Mouse (Mus musculus) forelimb bud, embryonic 11.5 days (tissue): Measurements from ENCODE around the gene Zfp69.
A peak's percentile ranks its signal among the peaks of the same experiment; 100 is the strongest.

Source experiments
- DNase-seq: peaks from one replicate; pipeline ENCODE4 v3.0.0-alpha.2; 2012; ENCODE audit warnings: low read depth, low spot score

The Zfp69 gene

DNA sequence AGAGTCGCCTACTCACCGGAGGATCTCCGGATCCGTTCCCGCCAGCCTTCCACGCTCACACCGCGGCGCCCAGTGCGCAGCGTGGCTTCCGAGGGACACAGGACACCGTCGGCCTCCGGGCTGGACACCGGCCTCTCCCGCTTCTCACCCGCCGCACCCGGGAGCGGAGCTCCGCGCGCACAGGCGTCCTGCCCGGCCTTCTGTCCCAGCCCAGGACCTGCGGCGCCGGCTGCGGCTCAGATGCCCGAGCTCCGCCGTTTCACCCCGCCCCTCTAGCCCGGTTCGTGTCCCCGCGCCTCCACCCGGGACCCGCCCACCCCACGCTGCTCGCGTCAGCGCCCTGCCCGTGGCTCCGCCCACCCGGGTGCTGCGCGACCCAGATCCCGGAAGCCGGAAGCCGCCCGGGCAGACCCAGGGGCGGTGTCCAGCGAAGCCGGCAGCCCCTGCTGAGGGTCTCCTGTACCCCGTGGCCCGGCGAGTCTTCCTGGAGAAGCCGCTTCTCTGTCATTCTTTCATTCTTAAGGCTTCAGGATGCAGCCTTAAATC lies at the start of gene Zfp69:
Gene Zfp69, minus strand, starts transcription at position 272 of the 546 bp plus-strand sequence.
- DNase-seq = peak; percentile 81

- no peak for DNase-seq
These were observed 49.5 kb upstream of the Zfp69 start for GRCm38 (mm10) chr4:121001042-121001441.

DNA sequence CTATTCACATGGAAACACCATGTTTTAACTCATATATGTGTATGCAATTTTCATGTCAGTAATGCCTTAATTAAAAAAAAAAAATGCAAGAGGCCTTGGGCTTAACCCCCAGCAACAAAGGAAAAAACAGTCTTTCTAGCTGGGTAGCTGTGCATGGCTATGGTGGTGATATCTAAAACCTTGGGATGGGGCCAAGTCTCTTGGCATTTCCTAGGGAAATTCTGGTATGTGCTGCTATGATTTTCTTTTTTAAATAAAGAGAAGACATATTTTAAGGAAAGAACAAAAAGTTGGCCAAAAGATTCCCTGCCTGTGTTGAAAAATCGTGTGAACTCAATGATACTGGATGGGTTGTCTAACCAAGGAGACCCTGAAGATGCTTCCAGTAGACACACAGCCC lies 44.4 kb upstream of the Zfp69 start:
- no peak for DNase-seq

GRCm38 (mm10) chr4:120993025-120993424 lies 41.5 kb upstream of the Zfp69 start:
- DNase-seq = no peak

DNA sequence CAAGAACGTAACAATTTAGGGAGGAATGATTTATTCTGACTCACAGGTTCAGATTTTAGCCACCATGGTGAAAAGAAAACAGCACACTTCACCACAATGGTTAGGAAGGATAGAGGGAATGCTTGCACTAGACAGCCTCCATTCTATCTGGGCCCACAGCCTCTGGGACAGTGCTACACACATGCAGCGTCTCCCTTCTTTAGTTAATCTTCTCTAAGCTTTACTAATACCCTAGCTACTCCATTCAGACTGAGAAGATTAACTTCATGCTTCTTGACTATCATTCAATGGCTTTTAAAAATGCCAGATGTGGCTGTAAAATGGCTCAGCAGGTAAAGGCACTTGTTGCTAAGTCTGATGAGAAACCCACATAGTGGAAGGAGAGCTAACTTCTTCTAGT lies 40.8 kb upstream of the Zfp69 start:
- DNase-seq = no peak

- no peak for DNase-seq
These were observed 35.8 kb upstream of the Zfp69 start for GRCm38 (mm10) chr4:120987319-120987718.

DNA sequence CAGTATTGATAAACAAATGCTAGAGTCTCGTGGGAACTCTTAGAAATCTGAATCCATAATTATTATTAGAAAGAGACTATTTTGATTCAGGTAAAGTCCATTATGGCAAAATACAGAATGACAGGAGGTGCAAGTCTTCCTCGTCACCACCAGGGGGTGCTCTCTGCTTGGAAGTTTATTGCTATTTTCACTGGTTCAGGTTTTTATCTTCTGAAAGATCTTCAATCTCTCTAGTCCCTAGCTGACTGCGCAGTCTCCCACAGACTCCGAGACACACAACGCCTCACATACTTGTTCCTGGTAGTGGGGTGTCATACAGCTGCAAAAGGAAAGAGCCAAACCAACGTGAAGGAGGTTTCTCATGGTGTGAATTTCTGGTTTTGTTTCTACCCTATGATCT lies 34.9 kb upstream of the Zfp69 start:
- DNase-seq = peak; percentile 52

GRCm38 (mm10) chr4:120978221-120978620 lies 26.7 kb upstream of the Zfp69 start:
- DNase-seq = no peak

DNA sequence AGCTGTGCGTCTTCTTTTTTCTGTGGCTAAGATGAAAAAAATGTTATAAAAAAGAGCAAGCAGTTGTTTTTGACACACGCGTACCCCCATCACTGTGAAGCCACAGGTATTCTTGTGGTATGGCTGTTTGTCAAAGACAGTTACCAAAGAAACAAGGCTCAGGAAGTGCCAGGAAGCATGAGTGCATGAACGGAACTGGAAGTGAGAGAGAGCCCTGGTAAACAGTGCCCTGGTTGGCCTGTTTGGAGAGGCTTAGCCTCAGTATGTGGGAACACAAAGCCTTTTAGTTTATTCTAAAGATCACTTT lies 23.9 kb upstream of the Zfp69 start:
- no peak for DNase-seq

- DNase-seq = no peak
These were observed 23.4 kb upstream of the Zfp69 start for GRCm38 (mm10) chr4:120974711-120975427.

DNA sequence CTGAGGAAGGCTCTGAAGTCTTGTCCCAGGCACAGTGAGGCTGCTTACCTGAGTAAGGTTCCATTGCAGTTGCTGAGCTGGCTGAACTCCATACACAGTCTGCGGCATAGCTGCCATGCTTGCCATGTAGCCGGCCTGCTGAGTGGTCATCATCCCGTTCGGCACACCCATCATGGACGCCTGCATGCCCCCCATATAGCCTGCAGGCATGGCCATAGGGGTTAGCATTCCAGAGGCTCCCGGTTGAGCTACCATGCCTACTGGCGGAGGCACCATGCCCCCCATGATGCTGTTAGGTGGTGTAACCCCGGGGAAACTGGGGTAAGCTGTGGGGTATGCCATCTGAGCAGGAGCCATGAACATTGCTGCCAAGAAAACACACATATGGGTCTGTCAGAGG lies 20.3 kb upstream of the Zfp69 start:
- DNase-seq = no peak

DNA sequence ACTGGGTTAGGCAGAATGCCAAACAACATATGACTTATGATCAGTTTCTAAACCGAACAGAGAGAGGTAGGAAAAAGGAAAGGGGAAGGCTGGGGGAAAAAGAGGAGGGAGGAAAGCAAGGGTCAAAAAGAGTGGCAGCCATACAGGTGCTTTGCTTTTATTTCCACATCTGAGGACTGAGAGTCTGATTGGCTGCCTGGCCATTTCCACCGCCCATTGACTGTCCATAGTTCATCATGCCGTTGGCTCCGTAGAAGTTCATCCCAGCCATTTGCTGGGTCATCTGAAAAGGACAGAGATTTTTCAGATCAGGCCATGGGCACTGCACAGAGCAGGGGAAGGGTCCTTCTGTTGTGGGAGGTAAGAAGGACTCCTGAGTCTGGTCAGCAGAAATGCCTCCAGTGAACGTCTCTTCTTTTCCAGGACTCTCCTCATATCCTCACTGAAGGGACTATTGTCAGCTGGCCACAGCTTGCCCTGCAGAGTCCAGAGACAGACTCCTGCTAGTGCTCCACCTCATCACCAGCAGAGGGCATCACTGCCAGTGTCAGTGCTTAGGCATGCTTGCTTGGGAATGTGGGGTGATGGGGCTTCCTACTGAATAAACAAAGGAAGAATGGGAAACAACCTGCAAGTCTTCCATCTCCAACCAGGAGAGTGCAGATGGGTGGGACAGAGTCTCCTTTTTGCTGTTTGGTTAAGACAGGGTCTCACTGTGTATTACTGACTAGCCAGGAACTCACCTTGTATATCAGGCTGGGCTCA lies 18.1 kb upstream of the Zfp69 start:
- DNase-seq = peak; percentile 19

- no peak for DNase-seq
These were observed 17.0 kb upstream of the Zfp69 start for GRCm38 (mm10) chr4:120968486-120968885.

DNA sequence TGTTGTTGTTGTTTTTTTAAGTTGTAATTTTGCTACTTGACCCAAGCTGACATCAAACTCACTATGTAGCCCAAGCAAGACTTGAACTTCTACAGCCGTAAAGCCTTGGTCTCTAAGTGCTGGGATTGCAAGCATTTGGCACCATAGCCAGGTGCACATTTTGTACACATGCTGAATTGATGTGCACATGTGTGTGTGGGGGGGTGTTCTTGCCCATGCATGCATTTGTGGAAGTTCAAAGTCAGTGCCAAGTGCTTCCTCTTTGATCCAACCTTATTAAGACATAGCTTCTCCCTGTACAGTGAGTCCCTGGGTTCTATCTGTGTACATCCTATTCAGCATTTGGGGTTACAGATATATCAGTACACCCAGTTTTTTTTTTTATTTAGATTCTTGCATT lies 4.1 kb upstream of the Zfp69 start:
- DNase-seq = no peak

- no peak for DNase-seq
These were observed 2.2 kb upstream of the Zfp69 start for GRCm38 (mm10) chr4:120953667-120954066.

GRCm38 (mm10) chr4:120953038-120953437 lies 1.5 kb upstream of the Zfp69 start:
- DNase-seq = no peak

- DNase-seq = no peak
These were observed 664 bp upstream of the Zfp69 start for GRCm38 (mm10) chr4:120952163-120952562.

GRCm38 (mm10) chr4:120950763-120951427 lies 604 bp downstream of the Zfp69 start:
- peak; percentile 32 for DNase-seq

DNA sequence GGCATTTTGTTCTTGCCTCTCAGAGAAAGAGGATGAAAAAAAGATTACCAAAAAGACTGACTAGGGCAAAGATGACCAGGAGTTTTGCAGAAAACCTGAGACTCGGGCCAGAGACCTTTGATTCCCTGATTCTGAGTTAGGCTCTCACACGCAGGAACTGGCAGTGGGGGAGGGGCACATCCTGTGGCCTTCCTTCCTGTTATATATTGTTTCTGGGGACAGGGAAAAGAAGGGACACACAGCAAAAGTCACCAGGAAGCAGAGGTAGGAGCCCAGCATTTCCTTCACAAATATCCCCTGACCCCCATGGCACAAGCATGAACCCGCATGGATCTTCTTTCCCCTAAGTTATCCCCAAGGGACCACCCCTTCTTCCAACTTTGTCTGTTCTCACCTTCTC lies 2.6 kb downstream of the Zfp69 start:
- no peak for DNase-seq

DNA sequence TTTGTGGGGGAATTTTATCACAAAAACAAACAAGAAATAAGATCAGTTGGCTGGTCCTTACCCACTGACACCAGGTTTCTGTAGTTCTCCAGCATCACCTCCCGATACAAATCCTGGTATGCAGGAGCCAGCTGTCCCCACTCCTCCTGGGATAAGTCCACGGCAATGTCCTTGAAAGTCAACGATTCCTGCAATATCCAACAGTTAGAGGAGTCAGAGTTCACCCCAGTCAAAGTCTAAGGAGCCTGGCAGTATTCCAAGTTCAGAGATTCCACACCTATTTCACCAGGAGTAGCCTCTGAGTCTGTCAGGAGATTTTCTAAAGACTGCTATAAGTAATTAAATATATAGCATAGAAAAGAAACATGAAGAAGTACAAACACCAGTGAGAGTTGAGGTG lies 16.5 kb downstream of the Zfp69 start:
- DNase-seq = no peak

- no peak for DNase-seq
These were observed 20.8 kb downstream of the Zfp69 start for GRCm38 (mm10) chr4:120930736-120931135.

GRCm38 (mm10) chr4:120928686-120929085 lies 22.8 kb downstream of the Zfp69 start:
- DNase-seq = no peak

DNA sequence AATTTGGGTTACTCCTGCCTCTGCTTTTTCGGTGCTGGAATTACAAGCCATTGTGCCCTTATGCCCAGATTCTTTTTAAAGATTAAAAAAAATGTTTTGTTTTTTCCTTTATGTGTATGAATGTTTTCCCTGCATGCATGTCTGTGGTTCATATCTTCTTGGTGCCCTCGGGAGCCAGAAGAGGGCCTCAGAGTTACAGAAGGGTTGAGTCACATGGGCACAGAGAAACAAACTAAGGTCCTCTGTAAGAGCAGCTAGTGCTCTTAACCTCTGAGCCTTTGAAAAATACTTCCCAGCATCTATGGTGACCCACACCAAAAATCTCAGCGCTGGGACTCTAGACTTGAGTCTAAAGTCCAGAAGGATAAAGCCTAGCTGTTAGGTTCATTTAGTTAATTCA lies 26.1 kb downstream of the Zfp69 start:
- DNase-seq = no peak
